Mouse (Mus musculus): ENCODE results near the gene Stk32c. TPM values are rescaled to one million over a fixed set of nuclear protein-coding genes. Genes with fewer than 3 reads are reported as not detected.

Gene Stk32c
- not detected for polyA plus RNA-seq (2014; fragmentation: Illumina TruSeq; extraction: RNeasy Lipid Tissue Mini Kit (QIAGEN cat#74804); ENCODE audit: low read depth, low replicate concordance)

GRCm38 (mm10) chr7:139212754-139213745, at the start of gene Stk32c, which contains the start of gene Lrrc27:
Gene Stk32c, minus strand, starts transcription at chr7:139213307.
Gene Lrrc27, plus strand, starts transcription at chr7:139212988.

DNA sequence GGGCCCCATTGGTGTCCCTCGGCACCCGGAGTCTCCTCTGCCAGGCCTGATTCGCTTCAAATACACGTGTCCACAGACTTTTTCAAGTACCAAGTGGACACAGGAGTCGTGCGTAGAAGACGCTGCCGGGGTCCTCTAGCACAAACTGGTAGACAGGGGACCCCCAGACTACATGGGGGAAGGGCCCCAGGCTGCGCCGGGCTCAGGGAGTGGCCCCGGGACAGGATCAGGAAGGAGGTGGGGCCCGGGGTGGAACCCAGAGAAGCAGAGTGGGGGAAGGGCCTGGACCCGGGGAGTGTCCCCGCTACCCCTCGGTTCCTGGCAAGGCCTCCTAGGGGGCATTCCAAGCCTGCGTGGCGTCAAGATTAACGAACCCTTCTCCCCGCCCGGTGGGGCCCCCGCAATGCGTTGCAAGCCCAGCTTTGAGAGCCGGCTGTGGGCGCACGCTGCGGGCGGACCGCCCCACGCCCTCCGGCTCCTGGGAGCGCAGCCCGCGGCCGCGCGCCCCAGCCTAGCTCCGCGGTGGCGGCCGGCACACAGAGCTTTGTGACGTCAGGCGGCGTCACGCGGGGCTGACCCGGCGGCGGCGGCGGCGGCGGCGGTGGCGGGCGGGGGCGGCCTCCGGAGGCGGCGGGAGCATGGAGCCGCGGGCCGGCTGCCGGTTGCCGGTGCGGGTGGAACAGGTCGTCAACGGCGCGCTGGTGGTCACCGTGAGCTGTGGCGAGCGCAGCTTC, 34.9 kb upstream of the Stk32c start, which contains the start of gene Pwwp2b:
Gene Pwwp2b, plus strand, starts transcription at position 602 of the 734 bp plus-strand sequence.

GRCm38 (mm10) chr7:139085629-139086194, 127.4 kb downstream of the Stk32c start, which contains the start of gene Dpysl4:
Gene Dpysl4, plus strand, starts transcription at chr7:139086001.

Other genes with a start within 250 kb of the Stk32c start
- gene Dpysl4, start 127.3 kb downstream of the Stk32c start, polyA plus RNA-seq (2014; fragmentation: Illumina TruSeq; extraction: RNeasy Lipid Tissue Mini Kit (QIAGEN cat#74804); ENCODE audit: low read depth, low replicate concordance), result not detected
- 6.5 TPM for gene Lrrc27, start 319 bp downstream of the Stk32c start, polyA plus RNA-seq (2014; fragmentation: Illumina TruSeq; extraction: RNeasy Lipid Tissue Mini Kit (QIAGEN cat#74804); ENCODE audit: low read depth, low replicate concordance)
- gene Pwwp2b, start 35.2 kb upstream of the Stk32c start, polyA plus RNA-seq (2014; fragmentation: Illumina TruSeq; extraction: RNeasy Lipid Tissue Mini Kit (QIAGEN cat#74804); ENCODE audit: low read depth, low replicate concordance), result 1.9 TPM
- gene Inpp5a, start 175.8 kb upstream of the Stk32c start, polyA plus RNA-seq (2014; fragmentation: Illumina TruSeq; extraction: RNeasy Lipid Tissue Mini Kit (QIAGEN cat#74804); ENCODE audit: low read depth, low replicate concordance), result 63.1 TPM